Mouse (Mus musculus) inflammation-experienced regulatory T-cells, adult 16 weeks (primary cell): ENCODE data around the gene Lmo7. TPM values are rescaled to one million over a fixed set of nuclear protein-coding genes. Genes with fewer than 3 reads are reported as not detected.

Experiments used
- polyA plus RNA-seq: library from polyadenylated mRNA; unstranded; fragments of 100-300 nt; shearing (Covaris generic); gene quantifications from one replicate; pipeline ENCODE4 v1.2.1, GENCODE M21; 2017

Lmo7 gene
- polyA plus RNA-seq, result 0.50 TPM

DNA sequence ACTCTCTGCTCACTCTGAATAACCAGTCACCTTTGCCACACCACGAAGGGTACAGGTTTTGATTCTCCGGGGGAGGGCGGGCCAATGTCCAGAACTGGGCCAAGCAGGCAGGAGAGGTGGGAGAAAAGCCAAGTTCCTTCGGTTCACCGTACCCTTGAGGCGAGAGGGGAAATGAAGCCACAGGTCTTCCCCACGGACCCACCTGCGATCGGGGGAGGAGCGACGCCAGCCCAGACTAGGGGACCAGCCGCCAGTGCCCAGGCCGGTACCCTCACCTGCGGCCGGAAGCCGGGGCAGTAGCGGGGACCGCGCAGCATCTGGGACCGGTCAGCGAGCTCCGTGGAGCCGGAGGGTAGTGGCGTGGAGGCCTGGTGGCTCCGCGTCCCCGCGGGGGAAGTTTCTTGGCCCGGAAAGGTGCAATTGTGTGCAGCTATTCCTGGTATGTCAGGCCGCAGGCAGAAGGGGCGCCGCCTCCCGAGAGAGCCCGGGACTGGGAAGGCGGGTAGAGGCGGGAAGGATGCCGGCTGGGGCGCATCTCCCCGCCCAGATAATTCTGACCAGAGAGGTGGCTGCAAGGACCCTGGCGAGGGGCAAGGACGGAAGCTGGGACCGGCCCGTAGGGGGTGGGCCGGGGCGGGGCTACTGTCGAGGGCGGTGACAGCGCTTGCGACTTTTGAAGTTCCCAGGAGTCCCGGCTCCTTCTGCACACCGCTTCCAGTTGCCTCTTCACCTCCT, at the start of gene Lmo7, which contains the start of gene Gm9922:
TSS of gene Lmo7 (plus strand) at position 721 of the 735 bp plus-strand sequence.
TSS of gene Gm9922 (minus strand) at position 578 of the 735 bp plus-strand sequence.

Other genes starting within 250 kb of the Lmo7 start
- 282 TPM for gene Tbc1d4, start 120.8 kb upstream of the Lmo7 start, polyA plus RNA-seq
- gene Commd6, start 89.3 kb upstream of the Lmo7 start, polyA plus RNA-seq, result 103 TPM
- gene Uchl3, start 76.0 kb upstream of the Lmo7 start, polyA plus RNA-seq, result 70.7 TPM
- gene Gm9922, start 143 bp upstream of the Lmo7 start, polyA plus RNA-seq, result not detected